Mouse (Mus musculus) bone marrow, adult 2 months (tissue): ENCODE results near the gene Slc38a6.

ENCODE experiments used
- CTCF ChIP-seq: fragments of 200-500 bp; IDR thresholded peaks from 2 replicates; pipeline ENCODE4 v1.5.1; 2011; ENCODE audit warnings: low read length, control low read depth; ENCODE audit not compliant: control insufficient read depth, insufficient read depth
- POLR2A ChIP-seq: fragments of 200-500 bp; IDR thresholded peaks from 2 replicates; pipeline ENCODE4 v1.6.1; 2011; ENCODE audit warnings: low read depth, mild to moderate bottlenecking, control low read depth, low read length, borderline replicate concordance; ENCODE audit not compliant: control insufficient read depth

DNA sequence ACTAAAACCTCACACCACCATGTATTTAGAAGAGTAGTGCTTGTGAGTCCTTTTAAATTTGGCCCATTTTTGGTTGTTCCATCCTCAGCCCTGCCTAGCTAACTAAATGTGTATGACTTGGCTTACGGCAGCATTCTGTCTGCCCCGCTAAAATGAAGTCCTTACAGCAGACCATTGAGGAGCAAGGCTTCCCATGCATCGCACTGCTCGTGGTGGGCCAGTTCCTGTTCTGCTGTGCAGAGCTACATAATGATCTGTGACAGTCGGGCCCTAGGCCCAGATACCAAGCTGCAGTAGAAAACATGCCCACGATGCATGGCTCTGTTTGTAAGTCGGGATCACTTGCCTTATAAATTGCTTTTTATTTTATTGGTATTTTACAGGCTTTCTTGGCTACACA lies 50.5 kb downstream of the Slc38a6 start:
- TF ChIP-seq POLR2A (no peak), CTCF (no peak)
